Mouse (Mus musculus) cerebellum, postnatal 4 days (tissue): ENCODE results near the gene Zfp385b.

ENCODE experiments used
- DNase-seq, 2 experiments: peaks; one replicate each; pipeline ENCODE4 v3.0.0; 2022; ENCODE audit warnings: low spot score in 2 of 2, mixed read lengths in 1 of 2

Zfp385b gene

GRCm38 (mm10) chr2:77705476-77705875 lies 114.0 kb downstream of the Zfp385b start:
- no peak for DNase-seq

- no peak for DNase-seq
Measured at GRCm38 (mm10) chr2:77703080-77703479, 116.4 kb downstream of the Zfp385b start.

GRCm38 (mm10) chr2:77691174-77691573 lies 128.3 kb downstream of the Zfp385b start:
- DNase-seq = no peak

GRCm38 (mm10) chr2:77690316-77690715 lies 129.1 kb downstream of the Zfp385b start:
- DNase-seq = no peak

- DNase-seq = no peak
Measured at GRCm38 (mm10) chr2:77688651-77689050, 130.8 kb downstream of the Zfp385b start.

- no peak for DNase-seq
Measured at GRCm38 (mm10) chr2:77684088-77684487, 135.4 kb downstream of the Zfp385b start.

- no peak for DNase-seq
Measured at GRCm38 (mm10) chr2:77682205-77682604, 137.2 kb downstream of the Zfp385b start.

- no peak for DNase-seq
Measured at GRCm38 (mm10) chr2:77681741-77682140, 137.7 kb downstream of the Zfp385b start.

- DNase-seq = no peak
Measured at GRCm38 (mm10) chr2:77673770-77674169, 145.7 kb downstream of the Zfp385b start.

GRCm38 (mm10) chr2:77672215-77672905 lies 147.1 kb downstream of the Zfp385b start:
- no peak for DNase-seq

GRCm38 (mm10) chr2:77662171-77662570 lies 157.3 kb downstream of the Zfp385b start:
- no peak for DNase-seq

- no peak for DNase-seq
Measured at GRCm38 (mm10) chr2:77653686-77654085, 165.8 kb downstream of the Zfp385b start.

GRCm38 (mm10) chr2:77641521-77642170 lies 177.8 kb downstream of the Zfp385b start:
- DNase-seq = no peak

- no peak for DNase-seq
Measured at GRCm38 (mm10) chr2:77639993-77640392, 179.4 kb downstream of the Zfp385b start.

GRCm38 (mm10) chr2:77631606-77632005 lies 187.8 kb downstream of the Zfp385b start:
- DNase-seq = no peak

- DNase-seq = no peak
Measured at GRCm38 (mm10) chr2:77627622-77628231, 191.7 kb downstream of the Zfp385b start.

GRCm38 (mm10) chr2:77618686-77619085 lies 200.8 kb downstream of the Zfp385b start:
- no peak for DNase-seq

GRCm38 (mm10) chr2:77610303-77610991 lies 209.0 kb downstream of the Zfp385b start:
- no peak for DNase-seq

GRCm38 (mm10) chr2:77609452-77609851 lies 210.0 kb downstream of the Zfp385b start:
- no peak for DNase-seq

- no peak for DNase-seq
Measured at GRCm38 (mm10) chr2:77608666-77609065, 210.8 kb downstream of the Zfp385b start.

GRCm38 (mm10) chr2:77593461-77593860 lies 226.0 kb downstream of the Zfp385b start:
- DNase-seq = no peak

GRCm38 (mm10) chr2:77592525-77592924 lies 226.9 kb downstream of the Zfp385b start:
- DNase-seq = no peak
